Mouse (Mus musculus): ENCODE data around the gene Olfr1170.

Olfr1170 gene

DNA sequence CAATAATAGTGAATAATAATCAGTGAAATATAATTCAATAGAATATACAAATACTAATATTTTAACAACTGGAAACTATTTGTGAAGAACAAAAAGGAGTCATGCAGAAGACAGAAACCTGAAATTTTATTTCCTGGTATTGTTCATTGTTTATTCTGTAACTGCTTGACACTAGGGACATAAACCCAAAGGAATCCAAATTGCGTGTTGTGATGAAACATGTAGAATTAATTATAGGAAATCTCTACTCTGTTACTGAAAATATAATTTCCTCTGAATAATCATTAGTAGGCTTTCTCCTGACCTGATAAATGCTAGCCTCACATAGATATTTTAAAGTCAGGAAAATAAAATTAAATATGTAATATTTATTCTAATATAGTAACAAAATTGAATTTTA lies at the start of gene Olfr1170:
Olfr1170 (minus strand) TSS at position 101 of the 400 bp plus-strand sequence.
- DNase-seq (ENCODE audit: extremely low read depth, insufficient read length, low spot score) = no peak

DNA sequence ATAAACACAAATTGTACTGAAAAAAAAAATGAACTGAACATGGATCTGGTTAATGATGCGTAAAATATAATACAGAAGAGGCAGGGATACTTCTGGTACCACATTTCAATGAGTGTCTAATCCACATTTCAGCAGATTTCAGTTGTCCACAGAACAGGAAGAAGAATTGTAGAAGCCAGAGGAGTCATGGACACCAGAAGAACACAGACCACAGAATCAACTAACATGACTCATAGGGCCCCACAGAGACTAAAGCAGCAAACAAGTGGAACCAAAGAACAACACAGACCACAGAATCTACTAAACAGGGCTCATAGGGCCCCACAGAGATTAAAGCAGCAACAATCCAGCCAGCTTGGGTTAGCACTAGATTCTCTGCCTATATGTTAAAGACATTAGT lies 7.3 kb downstream of the Olfr1170 start:
- DNase-seq (ENCODE audit: extremely low read depth, insufficient read length, low spot score) = no peak

DNA sequence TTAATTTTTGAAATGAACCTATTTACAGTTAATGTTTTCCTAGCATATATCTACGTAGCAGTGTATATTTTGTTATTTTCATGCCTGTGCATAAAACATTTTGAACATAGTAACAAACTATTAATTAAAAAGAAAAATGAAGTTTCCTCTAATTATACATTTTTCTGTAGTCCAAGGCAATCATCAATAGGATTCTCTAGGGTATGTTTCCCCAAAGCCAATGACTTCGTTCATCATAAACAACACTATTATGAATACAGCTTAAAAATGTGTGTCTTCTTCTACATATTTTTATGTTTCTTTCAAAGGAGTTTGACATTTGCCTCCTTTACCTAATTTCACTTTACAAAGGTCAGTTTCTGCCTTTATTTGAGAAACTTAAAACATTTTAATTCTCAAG lies 46.6 kb downstream of the Olfr1170 start, which contains the start of gene Olfr1168:
Olfr1168 (plus strand) TSS at position 301 of the 400 bp plus-strand sequence.
- no peak for DNase-seq (ENCODE audit: extremely low read depth, insufficient read length, low spot score)

Data from 3134 (cell line).